Mouse (Mus musculus): ENCODE results near the gene Sertad1. TPM values are rescaled to one million over a fixed set of nuclear protein-coding genes. Genes with fewer than 3 reads are reported as not detected.

The Sertad1 gene
- polyA plus RNA-seq, 1 experiment from 2014 or later = 25.1 TPM

Other genes with a start within 250 kb of the Sertad1 start
- gene Numbl, start 228.5 kb upstream of the Sertad1 start, polyA plus RNA-seq (2016; fragmentation: Nextera tagmentation; extraction: Ambion mirVana) = 14.8 and 15.0 TPM in 2 replicates
- gene Ltbp4, start 149.2 kb upstream of the Sertad1 start, polyA plus RNA-seq (2016; fragmentation: Nextera tagmentation; extraction: Ambion mirVana) = 7.1 and 8.8 TPM in 2 replicates
- 73.2 and 80.3 TPM in 2 replicates for gene Shkbp1, start 130.9 kb upstream of the Sertad1 start, polyA plus RNA-seq (2016; fragmentation: Nextera tagmentation; extraction: Ambion mirVana)
- gene Gm20479, start 129.5 kb upstream of the Sertad1 start, polyA plus RNA-seq (2016; fragmentation: Nextera tagmentation; extraction: Ambion mirVana) = not detected in 2 replicates
- gene Sptbn4, start 39.2 kb upstream of the Sertad1 start, polyA plus RNA-seq (2016; fragmentation: Nextera tagmentation; extraction: Ambion mirVana) = 0.19 and 0.35 TPM in 2 replicates
- gene Blvrb, start 38.9 kb upstream of the Sertad1 start, polyA plus RNA-seq (2016; fragmentation: Nextera tagmentation; extraction: Ambion mirVana) = 31.9 and 35.2 TPM in 2 replicates
- 26.2 and 26.5 TPM in 2 replicates for gene Sertad3, start 13.1 kb upstream of the Sertad1 start, polyA plus RNA-seq (2016; fragmentation: Nextera tagmentation; extraction: Ambion mirVana)
- 3.8 and 4.2 TPM in 2 replicates for gene Prx, start 12.4 kb downstream of the Sertad1 start, polyA plus RNA-seq (2016; fragmentation: Nextera tagmentation; extraction: Ambion mirVana)
- gene Hipk4, start 36.4 kb downstream of the Sertad1 start, polyA plus RNA-seq (2016; fragmentation: Nextera tagmentation; extraction: Ambion mirVana) = 0.45 and 0.60 TPM in 2 replicates
- gene Pld3, start 66.3 kb downstream of the Sertad1 start, polyA plus RNA-seq (2016; fragmentation: Nextera tagmentation; extraction: Ambion mirVana) = 40.5 and 41.4 TPM in 2 replicates
- gene 2310022A10Rik, start 66.3 kb downstream of the Sertad1 start, polyA plus RNA-seq (2016; fragmentation: Nextera tagmentation; extraction: Ambion mirVana) = 40.8 and 41.1 TPM in 2 replicates
- 95.3 and 101 TPM in 2 replicates for gene Akt2, start 104.6 kb downstream of the Sertad1 start, polyA plus RNA-seq (2016; fragmentation: Nextera tagmentation; extraction: Ambion mirVana)
- 1.6 and 1.9 TPM in 2 replicates for gene Ttc9b, start 167.0 kb downstream of the Sertad1 start, polyA plus RNA-seq (2016; fragmentation: Nextera tagmentation; extraction: Ambion mirVana)
- gene Map3k10, start 187.7 kb downstream of the Sertad1 start, polyA plus RNA-seq (2016; fragmentation: Nextera tagmentation; extraction: Ambion mirVana) = 9.0 and 9.2 TPM in 2 replicates
- gene Zfp607b, start 202.4 kb downstream of the Sertad1 start, polyA plus RNA-seq (2016; fragmentation: Nextera tagmentation; extraction: Ambion mirVana) = 4.9 and 5.0 TPM in 2 replicates
- gene Zfp60, start 244.5 kb downstream of the Sertad1 start, polyA plus RNA-seq (2016; fragmentation: Nextera tagmentation; extraction: Ambion mirVana) = 57.1 and 58.6 TPM in 2 replicates